Mouse (Mus musculus): ENCODE data around the gene Dnaic1. TPM values are rescaled to one million over a fixed set of nuclear protein-coding genes. Genes with fewer than 3 reads are reported as not detected.

Gene Dnaic1
- total RNA-seq, 2 experiments from 2014 or later, result 7.2 to 8.0 TPM

DNA sequence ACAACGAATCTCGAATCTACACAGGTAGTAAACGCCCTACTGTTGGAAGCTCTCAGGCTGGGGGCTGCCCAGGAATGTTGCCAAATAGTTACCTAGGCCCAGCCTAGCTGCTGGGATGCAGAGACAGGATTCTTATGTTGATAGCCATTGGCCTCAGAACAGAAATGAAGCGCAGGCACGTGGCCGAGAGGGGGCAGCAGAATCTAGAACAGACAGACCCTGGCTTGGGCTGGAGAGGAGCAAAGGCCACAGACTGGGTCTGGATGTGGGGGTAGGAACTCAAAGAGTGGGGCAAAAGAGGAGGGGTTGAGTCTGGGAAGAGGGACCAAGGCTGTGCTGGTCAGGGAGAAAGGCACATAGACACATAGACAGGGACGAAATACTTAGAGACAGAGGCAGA is 84.6 kb downstream of the Dnaic1 start:
- intact Hi-C loops (cut with DNase I), result loop anchor here (5.0 kb wide), 1 partner anchor 102 kb away; no protein-coding TSS in a partner anchor

GRCm38 (mm10) chr4:41655525-41655924 is 86.0 kb downstream of the Dnaic1 start:
- intact Hi-C loops (cut with DNase I), result no loop called here
- no peak for DNase-seq (ENCODE audit: low spot score in 2 of 2)

More for the DNA sequence above, 84.6 kb downstream of the Dnaic1 start:
- peak; percentile 35 to 38 for DNase-seq (ENCODE audit: low spot score in 2 of 2)

GRCm38 (mm10) chr4:41658566-41659384 is 89.2 kb downstream of the Dnaic1 start:
- no peak for DNase-seq (ENCODE audit: low spot score in 2 of 2)
- intact Hi-C loops (cut with DNase I), result no loop called here

GRCm38 (mm10) chr4:41659556-41659955 is 90.0 kb downstream of the Dnaic1 start:
- no peak for DNase-seq (ENCODE audit: low spot score in 2 of 2)
- intact Hi-C loops (cut with DNase I), result no loop called here

DNA sequence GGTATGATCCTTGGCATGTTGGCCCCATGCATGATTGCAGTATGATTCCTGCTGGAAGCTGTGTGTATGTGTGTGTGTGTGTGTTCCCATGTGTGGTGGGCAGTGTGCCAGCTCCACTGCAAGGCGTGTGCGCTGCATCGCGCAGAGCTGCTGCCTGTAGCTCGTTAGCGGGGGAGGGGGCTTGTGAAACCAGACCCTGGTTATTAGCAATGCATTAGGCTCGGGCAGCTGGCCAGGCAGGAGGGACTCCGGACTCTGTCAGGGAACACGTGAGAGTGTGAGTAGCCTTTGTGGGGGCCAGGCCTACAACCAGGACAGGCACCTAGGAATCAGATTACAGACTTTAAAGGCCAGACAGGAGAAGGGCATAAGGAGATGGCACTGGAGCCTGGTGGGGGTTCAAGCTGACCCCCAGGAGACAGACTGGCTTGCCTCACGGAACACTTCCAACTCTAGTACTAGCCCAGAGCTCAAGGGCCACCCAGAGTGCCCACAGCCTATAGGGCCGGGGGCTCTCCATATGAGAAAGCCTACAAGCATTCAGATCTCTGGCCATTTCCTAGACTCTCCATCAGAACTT is 91.4 kb downstream of the Dnaic1 start:
- no peak for DNase-seq (ENCODE audit: low spot score in 2 of 2)
- intact Hi-C loops (cut with DNase I), result no loop called here

DNA sequence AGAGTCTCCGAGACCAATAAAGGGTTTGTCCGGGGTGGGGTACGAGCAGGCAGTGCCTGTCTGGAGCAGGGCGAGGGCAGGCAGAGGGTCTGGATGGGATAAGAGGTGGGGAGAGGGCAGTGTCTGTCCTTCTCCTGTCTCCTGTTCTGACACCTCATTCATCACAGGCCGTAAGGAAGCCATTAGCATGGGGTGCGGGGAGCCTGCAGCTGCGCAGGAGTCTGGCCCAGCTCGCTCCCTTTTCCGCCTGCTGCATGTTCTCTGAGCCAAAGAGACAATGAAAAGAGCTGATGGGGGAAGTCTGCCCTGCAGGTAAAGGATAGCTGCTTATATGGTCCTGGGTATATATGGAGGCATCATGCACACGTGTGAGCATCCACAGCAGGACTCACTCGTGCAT is 93.1 kb downstream of the Dnaic1 start:
- DNase-seq (ENCODE audit: low spot score in 2 of 2), result no peak
- intact Hi-C loops (cut with DNase I), result no loop called here

DNA sequence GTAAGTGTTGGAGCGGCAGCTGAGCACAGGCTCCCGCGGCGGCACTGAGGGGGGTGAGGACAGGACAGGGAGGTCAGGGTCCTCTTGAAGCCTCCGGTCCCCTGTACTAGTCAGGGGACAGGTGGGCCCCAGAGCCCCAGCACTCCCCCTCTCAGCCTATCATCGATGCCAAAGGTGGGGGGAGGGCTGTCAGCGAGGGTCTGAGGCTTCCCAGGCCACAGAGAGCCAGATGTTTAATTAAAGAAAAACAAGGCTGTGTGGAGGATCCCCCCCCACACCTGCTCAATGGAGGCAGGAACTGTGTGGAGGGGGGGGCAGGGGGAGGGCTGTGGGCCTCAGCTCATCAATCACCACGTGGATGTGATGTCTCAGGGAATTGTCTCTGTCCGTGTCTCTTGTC is 94.0 kb downstream of the Dnaic1 start:
- intact Hi-C loops (cut with DNase I), result no loop called here
- no peak for DNase-seq (ENCODE audit: low spot score in 2 of 2)

DNA sequence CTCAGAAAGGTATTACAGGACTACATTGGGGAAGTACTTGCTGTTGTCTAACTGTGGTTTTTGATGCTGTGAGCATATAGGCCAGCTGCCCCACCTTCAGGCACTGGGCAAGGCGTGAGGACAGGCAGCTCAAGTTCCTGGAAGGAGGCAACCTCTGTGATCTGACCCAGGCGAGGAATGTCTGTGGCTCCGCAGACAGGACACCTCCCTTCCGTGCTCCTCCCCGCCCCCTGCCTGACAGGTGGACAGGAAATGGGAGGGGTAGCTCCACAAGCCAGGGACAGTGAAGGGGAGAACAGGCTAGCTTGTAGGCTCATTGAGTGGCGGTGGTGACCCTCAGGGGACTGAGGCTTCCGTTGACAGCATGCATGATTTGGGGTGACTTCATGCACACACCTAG is 95.0 kb downstream of the Dnaic1 start:
- no peak for DNase-seq (ENCODE audit: low spot score in 2 of 2)
- intact Hi-C loops (cut with DNase I), result no loop called here

DNA sequence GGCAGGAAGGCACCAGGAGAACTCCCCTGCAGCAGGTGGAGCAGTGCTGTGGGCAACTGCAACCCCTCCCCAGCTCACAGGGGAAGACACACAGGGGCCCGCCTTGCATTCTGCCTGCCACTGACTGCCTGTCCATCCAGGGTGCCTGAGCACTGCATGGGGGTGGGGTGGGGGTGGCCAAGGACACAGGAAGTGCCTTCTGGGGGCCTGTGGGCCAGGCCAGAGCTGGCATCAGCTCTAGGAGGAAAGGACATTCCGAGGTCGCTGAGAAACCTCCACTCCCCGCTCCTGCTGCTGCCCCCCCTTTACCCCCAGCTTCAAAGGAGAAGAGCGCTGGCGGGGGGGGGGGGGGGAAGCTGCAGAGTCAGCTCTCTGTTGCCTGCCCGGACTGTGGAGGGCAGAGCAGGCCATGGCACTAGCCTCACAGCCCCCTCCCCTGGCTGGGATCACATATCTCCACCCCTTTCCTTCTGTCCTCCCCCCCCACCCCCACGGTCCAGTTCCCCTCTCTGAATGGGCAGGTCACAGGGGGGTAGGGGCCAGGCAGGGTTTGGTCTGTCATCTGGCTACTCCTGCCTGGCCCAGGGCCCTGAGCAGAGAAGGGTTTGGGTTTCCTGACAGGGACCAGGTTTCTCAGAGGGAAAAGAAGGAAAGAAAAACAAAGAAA is 95.6 kb downstream of the Dnaic1 start:
- intact Hi-C loops (cut with DNase I), result no loop called here
- DNase-seq (ENCODE audit: low spot score in 2 of 2), result no peak

DNA sequence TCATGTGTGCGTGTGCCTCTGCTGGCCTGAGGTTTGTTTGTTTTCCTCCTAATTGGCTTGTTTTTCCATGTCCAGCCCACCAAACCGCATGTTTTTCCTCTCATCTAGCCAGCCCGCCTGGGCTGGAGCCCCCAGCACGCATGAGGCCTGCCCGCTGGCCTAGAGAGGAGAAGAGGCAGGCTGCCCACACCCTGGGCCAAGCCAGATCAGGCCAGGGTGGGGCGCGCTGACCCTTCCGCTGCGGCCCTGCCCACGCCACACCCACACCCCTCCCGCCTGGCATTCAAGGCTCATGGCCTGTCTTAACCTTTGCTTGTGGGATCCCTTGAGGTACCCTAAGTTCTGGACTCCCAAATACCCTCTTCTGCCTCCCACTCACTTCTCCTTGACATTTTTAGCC is 97.1 kb downstream of the Dnaic1 start:
- DNase-seq (ENCODE audit: low spot score in 2 of 2), result no peak
- intact Hi-C loops (cut with DNase I), result no loop called here

DNA sequence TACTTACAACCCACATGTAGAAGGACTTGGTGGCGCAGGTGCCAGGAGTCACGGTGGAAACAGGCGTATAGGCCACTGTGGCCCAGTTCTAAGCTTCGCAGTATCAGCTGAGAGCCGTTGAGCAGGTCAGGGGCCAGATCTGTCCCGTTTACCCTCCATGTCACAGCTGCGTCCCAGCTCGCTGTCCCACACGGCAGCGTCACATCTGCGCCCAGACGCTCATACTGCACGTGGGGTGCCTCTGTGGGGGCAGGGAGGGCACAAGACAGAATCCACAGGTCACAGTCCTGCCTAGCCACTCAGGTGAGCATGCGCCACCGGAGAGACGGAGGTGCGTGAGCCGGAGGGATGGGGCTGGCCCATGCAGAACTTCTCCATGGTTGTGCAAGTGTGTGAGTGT is 101.3 kb downstream of the Dnaic1 start:
- intact Hi-C loops (cut with DNase I), result no loop called here
- no peak for DNase-seq (ENCODE audit: low spot score in 2 of 2)

- intact Hi-C loops (cut with DNase I), result no loop called here
- DNase-seq (ENCODE audit: low spot score in 2 of 2), result no peak
Measured at GRCm38 (mm10) chr4:41671500-41671899, 101.9 kb downstream of the Dnaic1 start.

GRCm38 (mm10) chr4:41671963-41672480 is 102.4 kb downstream of the Dnaic1 start:
- no peak for DNase-seq (ENCODE audit: low spot score in 2 of 2)
- intact Hi-C loops (cut with DNase I), result no loop called here

DNA sequence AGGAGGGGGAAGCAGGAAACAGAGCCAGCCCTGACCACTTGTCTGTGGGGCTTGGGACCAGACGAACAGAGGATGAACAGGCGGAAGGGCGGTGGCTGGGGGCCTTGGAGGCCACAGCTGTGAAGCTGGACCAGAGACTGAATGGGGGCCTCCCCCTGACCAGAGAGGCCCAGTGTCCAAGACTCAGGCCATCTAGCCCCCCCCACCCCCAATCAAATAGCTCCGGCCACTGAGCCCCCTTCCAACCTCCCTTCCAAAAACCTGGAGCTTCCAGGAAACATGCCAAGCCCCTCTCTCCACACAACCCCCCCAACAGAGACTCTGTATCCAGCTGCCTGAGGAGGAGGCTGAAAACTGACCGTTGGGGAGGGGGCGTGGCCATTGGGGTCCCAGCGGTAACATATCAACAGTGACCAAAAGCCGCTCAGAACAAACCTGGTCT is 103.0 kb downstream of the Dnaic1 start:
- no peak for DNase-seq (ENCODE audit: low spot score in 2 of 2)
- intact Hi-C loops (cut with DNase I), result no loop called here

GRCm38 (mm10) chr4:41673186-41673585 is 103.6 kb downstream of the Dnaic1 start:
- DNase-seq (ENCODE audit: low spot score in 2 of 2), result no peak
- intact Hi-C loops (cut with DNase I), result no loop called here

- DNase-seq (ENCODE audit: low spot score in 2 of 2), result no peak
- intact Hi-C loops (cut with DNase I), result no loop called here
Measured at GRCm38 (mm10) chr4:41676248-41677005, 106.9 kb downstream of the Dnaic1 start.

DNA sequence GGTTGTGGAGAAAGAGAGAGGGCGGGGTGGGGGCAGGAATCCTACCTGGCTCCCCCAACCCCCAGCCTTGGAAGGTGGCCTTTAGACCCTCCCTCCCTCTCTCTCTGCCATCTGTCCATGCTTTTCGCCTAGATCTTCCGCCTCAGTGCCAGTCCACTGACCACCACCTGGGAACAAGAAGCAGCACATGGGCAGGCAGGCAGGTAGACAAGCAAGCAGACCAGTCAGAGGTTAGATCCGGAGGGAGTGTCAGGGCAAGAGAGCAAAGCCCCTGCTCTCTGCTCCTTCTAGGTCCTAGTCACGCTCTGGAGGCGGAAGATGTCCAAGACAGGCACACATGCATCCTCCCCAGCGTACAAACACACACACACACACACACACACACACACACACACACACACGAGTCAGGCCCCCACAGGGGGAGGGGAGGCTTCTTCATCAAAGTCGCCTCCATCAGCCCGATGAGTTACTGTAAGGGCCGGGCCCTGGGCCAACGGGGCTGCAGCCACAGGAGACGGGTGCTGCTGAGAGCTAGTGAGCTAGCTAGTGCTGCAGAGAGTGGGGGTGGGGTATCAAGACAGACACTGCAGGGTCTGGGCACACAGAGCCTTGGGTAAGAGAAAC is 107.5 kb downstream of the Dnaic1 start:
- DNase-seq (ENCODE audit: low spot score in 2 of 2), result no peak
- intact Hi-C loops (cut with DNase I), result no loop called here

- intact Hi-C loops (cut with DNase I), result no loop called here
Measured at GRCm38 (mm10) chr4:41678863-41679262, 109.3 kb downstream of the Dnaic1 start.

GRCm38 (mm10) chr4:41679291-41679690 is 109.7 kb downstream of the Dnaic1 start:
- intact Hi-C loops (cut with DNase I), result no loop called here
- no peak for DNase-seq (ENCODE audit: low spot score in 2 of 2)

More at GRCm38 (mm10) chr4:41678863-41679262, 109.3 kb downstream of the Dnaic1 start:
- no peak for DNase-seq (ENCODE audit: low spot score in 2 of 2)
